Mouse (Mus musculus) thymus, adult 2 months (tissue): ENCODE measurements around the gene Sh3pxd2b. TPM values are rescaled to one million over a fixed set of nuclear protein-coding genes. Genes with fewer than 3 reads are reported as not detected.

Source experiments
- DNase-seq: peaks from one replicate; pipeline ENCODE4 v3.0.0; 2021
- H3K27ac ChIP-seq: fragments of 200-500 bp; 2 replicates; pipeline ENCODE4 v1.5.1; 2012; ENCODE audit warnings: low read length, control low read depth; ENCODE audit not compliant: control insufficient read depth, insufficient read depth
- H3K27me3 ChIP-seq: fragments of 200-500 bp; 2 replicates; pipeline ENCODE4 v1.6.1; 2012; ENCODE audit warnings: mild to moderate bottlenecking, low read length, moderate library complexity, mixed read lengths; ENCODE audit not compliant: control insufficient read depth, insufficient read depth
- H3K36me3 ChIP-seq: fragments of 200-500 bp; 2 replicates; pipeline ENCODE4 v1.6.1; 2012; ENCODE audit warnings: mild to moderate bottlenecking, low read length, moderate library complexity; ENCODE audit not compliant: control insufficient read depth, insufficient read depth
- H3K4me1 ChIP-seq: fragments of 200-500 bp; replicated peaks from 2 replicates; pipeline ENCODE4 v1.6.1; 2012; ENCODE audit warnings: low read length; ENCODE audit not compliant: control insufficient read depth, insufficient read depth
- H3K4me3 ChIP-seq: fragments of 200-500 bp; 2 replicates; pipeline ENCODE4 v1.5.1; 2012; ENCODE audit warnings: mild to moderate bottlenecking, low read length, control low read depth, moderate library complexity; ENCODE audit not compliant: control insufficient read depth, insufficient read depth
- CTCF ChIP-seq: fragments of 200-500 bp; IDR thresholded peaks from 2 replicates; pipeline ENCODE4 v1.5.1; 2012; ENCODE audit warnings: mild to moderate bottlenecking, control low read depth, low read length, moderate library complexity, borderline replicate concordance; ENCODE audit not compliant: control insufficient read depth, poor library complexity, insufficient read depth; ENCODE audit errors: extremely low read depth
- POLR2A ChIP-seq: fragments of 200-500 bp; IDR thresholded peaks from 2 replicates; pipeline ENCODE4 v1.6.1; 2012; ENCODE audit warnings: mild to moderate bottlenecking, low read length, control low read depth, moderate library complexity; ENCODE audit not compliant: control insufficient read depth, poor library complexity, insufficient read depth; ENCODE audit errors: extremely low read depth
- WGBS: fragments of 180-500 bp; shearing (Covaris S2); methylation state at CpG from one replicate; pipeline ENCODE4 v1.1.7; 2018; 5-methylcytosine and 5-hydroxymethylcytosine counted together
- polyA plus RNA-seq: library from polyadenylated mRNA; depleted of rRNA; stranded (reverse); fragments of >200 nt; gene quantifications from 2 replicates; pipeline ENCODE4 v1.2.3, GENCODE M21; 2012

Gene Sh3pxd2b
- polyA plus RNA-seq, 1 experiment: 7.5 TPM

DNA sequence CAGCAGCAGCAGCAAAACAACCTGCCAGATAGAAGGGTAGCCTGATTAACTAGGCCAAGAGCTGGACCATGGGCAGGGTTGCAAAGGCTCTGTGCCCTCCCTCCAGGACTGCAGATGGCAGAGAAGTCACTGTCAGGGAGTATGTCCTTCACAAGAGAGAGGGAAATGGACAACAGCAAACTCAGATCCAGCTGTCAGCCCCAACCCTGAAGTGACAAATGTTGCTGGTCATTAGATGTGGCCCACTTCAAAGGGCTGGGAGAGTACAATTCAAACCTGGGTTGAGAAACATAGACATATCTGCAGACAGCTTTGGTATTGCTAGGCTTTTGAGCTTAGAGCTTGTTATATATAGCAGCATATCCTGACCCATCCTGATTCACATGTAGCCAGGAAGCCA, 32.3 kb downstream of the Sh3pxd2b start:
- no peak for DNase-seq
- no peak overlapping the region for H3K27ac ChIP-seq
- TF ChIP-seq POLR2A (no peak), CTCF (no peak)
- no peaks in the 10 kb centered on the region for H3K4me1 ChIP-seq
- H3K4me3 ChIP-seq: no peak overlapping the region
- no peaks in the 10 kb centered on the region for H3K27me3 ChIP-seq
- no peaks in the 10 kb centered on the region for H3K36me3 ChIP-seq

DNA sequence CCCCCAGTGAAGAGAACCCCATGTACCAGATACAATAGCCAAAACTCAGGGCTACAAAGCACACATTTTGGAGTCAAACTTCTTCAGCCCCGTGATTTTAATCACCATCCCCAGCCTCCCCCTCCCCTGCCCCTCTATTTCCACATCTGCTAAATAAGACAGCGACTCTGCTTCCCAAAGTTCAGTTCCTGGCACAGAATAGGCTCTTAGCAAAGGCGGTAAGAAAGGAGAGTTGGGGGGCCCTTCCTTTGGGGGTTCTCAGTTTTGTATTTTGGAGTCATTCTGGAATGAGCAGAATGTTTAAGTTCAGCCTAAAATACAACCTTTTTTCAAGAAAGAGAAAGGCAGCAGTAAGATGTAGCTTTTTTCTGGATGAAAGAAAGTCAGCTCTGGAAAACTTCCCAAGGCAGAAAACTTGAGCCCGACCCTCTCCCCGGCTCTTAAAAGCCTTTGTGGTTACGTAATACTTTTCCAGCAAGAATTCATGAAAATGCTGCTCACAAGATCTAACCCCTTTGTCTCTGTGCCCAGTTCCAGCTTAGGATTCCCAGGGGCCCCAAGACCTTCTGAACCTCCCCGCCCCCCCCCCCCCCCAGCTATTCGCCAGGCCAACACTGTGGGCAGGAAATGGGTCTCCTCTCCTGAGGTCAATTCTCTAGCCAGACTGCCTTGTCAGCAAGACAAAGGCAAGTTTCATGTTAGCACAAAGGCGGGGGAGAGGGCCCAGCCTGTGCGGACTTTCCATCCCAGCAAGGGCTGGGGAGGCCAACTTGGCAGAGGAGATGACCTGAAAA, 35.9 kb downstream of the Sh3pxd2b start:
- whole genome bisulfite sequencing: 82% methylated on average over 10 of the region's 10 CpGs
- DNase-seq: no peak
- H3K4me3 ChIP-seq: no peak overlapping the region
- H3K4me1 ChIP-seq: no peaks in the 10 kb centered on the region
- no peaks in the 10 kb centered on the region for H3K36me3 ChIP-seq
- TF ChIP-seq CTCF (no peak), POLR2A (no peak)
- no peaks in the 10 kb centered on the region for H3K27me3 ChIP-seq
- no peak overlapping the region for H3K27ac ChIP-seq

DNA sequence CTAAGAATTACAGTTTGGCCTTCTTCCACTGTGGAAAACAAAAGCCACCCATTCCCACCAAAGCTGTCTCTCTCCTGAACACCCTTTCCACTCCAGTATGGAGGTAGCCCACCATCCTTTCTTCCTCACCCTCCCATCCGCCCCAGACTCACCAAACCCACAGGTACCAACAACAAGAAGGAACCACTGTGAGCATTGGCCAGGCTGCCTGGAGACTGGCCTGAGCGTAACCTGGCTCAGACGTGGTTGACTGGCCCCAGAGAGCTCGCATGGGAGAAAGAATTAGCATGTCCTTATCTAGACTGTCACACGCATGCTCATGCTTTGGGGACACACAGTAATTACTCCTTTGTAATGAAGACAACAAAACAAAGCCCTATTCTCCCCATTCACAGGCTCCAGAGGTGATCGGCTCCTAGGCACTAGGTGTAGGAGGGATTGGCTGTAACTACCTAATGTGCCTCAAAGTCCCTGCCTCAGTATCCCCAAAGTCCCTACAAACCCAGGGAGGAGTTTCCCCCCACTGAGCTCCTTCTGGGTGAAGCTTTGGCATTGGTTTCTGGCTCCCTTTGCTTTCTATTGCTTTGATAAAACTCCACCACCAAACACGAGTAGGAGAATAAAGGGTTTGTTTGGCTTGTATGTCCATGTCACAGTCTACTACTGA, 36.6 kb downstream of the Sh3pxd2b start:
- Histone ChIP-seq H3K27me3 (no peaks in the 10 kb centered on the region), H3K4me1 (no peaks in the 10 kb centered on the region), H3K36me3 (no peaks in the 10 kb centered on the region), H3K4me3 (no peak overlapping the region), H3K27ac (no peak overlapping the region)
- DNase-seq: no peak
- WGBS: 87% methylated on average over 7 of the region's 7 CpGs
- no peak for TF ChIP-seq CTCF
- TF ChIP-seq POLR2A: no peak

DNA sequence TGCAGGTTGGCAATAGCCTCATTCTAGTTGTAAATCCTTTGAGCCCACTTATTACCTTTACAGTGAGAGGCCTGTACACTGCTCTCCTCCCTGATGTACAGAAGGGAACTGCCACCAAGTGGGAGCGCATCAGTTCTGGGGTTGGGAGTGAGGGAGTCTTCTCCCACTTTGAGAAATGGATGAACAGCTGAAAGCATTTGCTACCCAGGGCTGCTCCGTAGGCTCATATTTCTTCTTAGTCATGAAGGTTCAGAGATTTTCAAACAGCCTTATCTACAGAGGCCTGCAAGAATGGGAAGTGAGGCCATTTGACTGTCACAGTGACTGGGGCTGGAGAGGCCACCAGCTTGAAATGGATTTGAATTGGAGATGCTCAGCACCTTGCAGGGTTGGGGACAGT, 38.4 kb downstream of the Sh3pxd2b start:
- 100% methylated on average over 2 of the region's 2 CpGs for WGBS
- no peaks in the 10 kb centered on the region for H3K27me3 ChIP-seq
- TF ChIP-seq CTCF (no peak), POLR2A (no peak)
- no peak overlapping the region for H3K4me3 ChIP-seq
- H3K4me1 ChIP-seq: no peaks in the 10 kb centered on the region
- no peak overlapping the region for H3K27ac ChIP-seq
- DNase-seq: no peak
- no peaks in the 10 kb centered on the region for H3K36me3 ChIP-seq

DNA sequence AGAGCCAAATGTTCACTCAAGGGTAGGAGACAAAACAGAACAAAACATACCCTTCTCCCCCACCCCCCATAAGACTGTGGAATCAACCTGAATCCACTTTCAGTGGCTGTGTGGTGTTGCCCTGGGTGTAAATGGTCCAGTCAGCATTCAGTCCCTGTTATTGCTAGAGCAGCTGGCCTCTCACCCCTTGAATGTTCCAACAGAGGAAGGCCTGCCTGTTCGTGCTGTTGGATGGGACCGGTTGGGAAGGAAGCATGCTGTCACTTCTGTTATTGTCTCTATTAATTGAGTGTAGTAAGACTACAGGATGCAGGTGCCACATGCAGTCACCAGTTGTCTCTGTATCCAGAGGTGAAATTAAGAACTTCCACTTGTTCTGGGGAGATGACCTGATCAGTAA, 40.4 kb downstream of the Sh3pxd2b start:
- Histone ChIP-seq H3K36me3 (no peaks in the 10 kb centered on the region), H3K27me3 (no peaks in the 10 kb centered on the region), H3K4me1 (no peaks in the 10 kb centered on the region), H3K27ac (no peak overlapping the region), H3K4me3 (no peak overlapping the region)
- TF ChIP-seq POLR2A (no peak), CTCF (no peak)
- DNase-seq: no peak
- 87% methylated on average over 2 of the region's 2 CpGs for WGBS

DNA sequence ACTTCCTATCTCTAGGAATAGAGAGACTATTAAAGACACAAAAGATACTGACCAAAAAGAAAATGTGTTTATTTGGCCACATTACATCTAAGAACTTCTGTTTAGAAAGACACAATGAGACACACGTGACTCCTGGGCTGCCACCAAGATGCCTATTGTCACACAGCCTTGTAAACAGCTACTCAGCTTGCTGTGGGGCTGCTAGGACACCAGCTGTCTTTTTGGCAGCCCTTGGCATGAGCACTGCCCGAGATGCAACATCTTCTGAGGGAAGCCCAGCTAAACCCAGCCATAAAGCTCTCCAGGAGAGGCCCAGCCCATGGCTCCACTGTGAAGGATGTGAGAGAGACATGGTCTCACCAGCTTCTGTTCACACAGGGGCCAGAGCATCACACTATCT, 45.5 kb downstream of the Sh3pxd2b start:
- H3K27me3 ChIP-seq: no peaks in the 10 kb centered on the region
- H3K4me1 ChIP-seq: no peaks in the 10 kb centered on the region
- no peaks in the 10 kb centered on the region for H3K36me3 ChIP-seq
- no peak overlapping the region for H3K27ac ChIP-seq
- DNase-seq: no peak
- 88% methylated on average over 2 of the region's 2 CpGs for WGBS
- H3K4me3 ChIP-seq: no peak overlapping the region
- TF ChIP-seq CTCF (no peak), POLR2A (no peak)
